Mouse (Mus musculus) thymus, adult 2 months (tissue): ENCODE data around the gene Arhgef38.

Source experiments
- CTCF ChIP-seq: fragments of 200-500 bp; IDR thresholded peaks from 2 replicates; pipeline ENCODE4 v1.5.1; 2012; ENCODE audit warnings: mild to moderate bottlenecking, control low read depth, low read length, moderate library complexity, borderline replicate concordance; ENCODE audit not compliant: control insufficient read depth, poor library complexity, insufficient read depth; ENCODE audit errors: extremely low read depth
- POLR2A ChIP-seq: fragments of 200-500 bp; IDR thresholded peaks from 2 replicates; pipeline ENCODE4 v1.6.1; 2012; ENCODE audit warnings: mild to moderate bottlenecking, low read length, control low read depth, moderate library complexity; ENCODE audit not compliant: control insufficient read depth, poor library complexity, insufficient read depth; ENCODE audit errors: extremely low read depth

- TF ChIP-seq CTCF = no peak
- no peak for TF ChIP-seq POLR2A
Measured at GRCm38 (mm10) chr3:133158260-133158659, 76.5 kb downstream of the Arhgef38 start.
